Mouse (Mus musculus): ENCODE data around the gene Gadd45gip1.
A peak's percentile ranks its signal among the peaks of the same experiment; 100 is the strongest.

The Gadd45gip1 gene

DNA sequence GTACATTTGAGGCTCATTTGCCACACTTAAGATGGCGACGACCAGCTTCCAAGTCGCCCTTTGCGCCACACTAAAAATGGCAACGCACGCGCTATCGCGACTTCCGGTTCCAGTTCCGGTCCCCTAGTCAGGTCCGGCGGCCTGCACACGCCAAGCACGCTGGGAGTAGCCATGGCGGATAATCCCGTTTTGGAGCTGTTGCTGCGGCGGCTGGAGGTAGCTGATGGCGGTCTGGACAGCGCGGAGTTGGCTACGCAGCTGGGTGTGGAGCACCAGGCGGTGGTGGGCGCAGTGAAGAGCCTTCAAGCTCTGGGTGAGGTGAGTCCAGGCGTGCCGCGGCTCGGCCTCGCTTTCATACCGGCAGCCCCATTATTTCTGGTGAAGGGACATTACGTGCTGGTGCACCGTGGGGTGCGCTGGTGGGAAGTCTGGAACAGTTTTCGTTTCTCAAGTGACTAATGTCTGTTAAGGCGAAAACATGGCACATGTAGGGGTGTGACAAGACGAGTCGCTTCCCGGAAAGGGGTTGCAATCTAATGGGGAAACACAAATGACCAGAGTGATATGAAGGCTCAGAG, 25.6 kb downstream of the Gadd45gip1 start, which contains the start of gene Farsa:
TSS of gene Farsa (plus strand) at position 126 of the 578 bp plus-strand sequence.
- peak; percentile 91 for DNase-seq

DNA sequence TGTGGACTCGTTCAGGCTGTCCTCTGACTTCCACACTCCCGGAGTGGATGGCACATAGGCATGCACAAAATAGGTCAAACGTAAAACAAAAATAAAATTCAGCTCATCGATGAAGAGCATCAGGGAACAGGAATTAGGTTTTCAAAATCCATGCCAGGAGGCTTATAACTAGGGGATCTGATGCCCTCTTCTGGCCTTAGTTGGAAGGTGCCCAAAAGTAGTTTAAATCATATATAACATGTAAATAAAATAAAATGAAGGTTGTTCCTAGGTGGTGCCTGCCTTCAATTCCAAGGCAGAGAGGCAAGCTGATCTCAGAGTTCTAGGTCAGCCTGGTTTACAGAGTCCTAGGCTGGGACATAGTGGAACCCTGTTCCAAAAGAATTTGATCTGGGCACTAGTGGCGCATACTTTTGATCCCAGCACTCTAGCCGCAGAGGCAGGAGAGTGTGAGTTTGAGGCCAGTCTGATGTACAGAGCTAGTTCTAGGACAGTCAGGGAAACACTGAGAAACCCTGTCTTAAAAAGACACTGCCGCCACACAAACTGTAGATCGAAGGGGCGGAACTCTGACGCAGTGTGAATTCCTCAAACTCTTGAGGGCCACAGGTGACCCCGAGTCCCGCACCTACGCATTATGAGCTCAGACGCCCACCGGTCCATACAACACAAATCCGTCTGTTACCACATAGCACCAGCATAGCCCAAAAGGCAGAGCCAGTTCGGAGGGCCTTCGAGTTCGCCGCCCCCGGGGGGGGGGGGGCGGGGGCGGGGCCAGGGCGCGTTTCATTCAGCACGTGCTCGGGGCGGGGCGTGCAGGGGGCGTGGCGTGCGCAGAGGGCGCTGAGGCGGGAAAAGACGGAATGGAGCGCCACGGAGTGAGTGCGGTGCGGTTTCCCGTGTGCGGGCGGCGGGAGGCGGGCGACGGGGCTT, 40.3 kb downstream of the Gadd45gip1 start, which contains the start of gene Syce2:
TSS of gene Syce2 (plus strand) at position 736 of the 933 bp plus-strand sequence.
- DNase-seq: peak; percentile 95

DNA sequence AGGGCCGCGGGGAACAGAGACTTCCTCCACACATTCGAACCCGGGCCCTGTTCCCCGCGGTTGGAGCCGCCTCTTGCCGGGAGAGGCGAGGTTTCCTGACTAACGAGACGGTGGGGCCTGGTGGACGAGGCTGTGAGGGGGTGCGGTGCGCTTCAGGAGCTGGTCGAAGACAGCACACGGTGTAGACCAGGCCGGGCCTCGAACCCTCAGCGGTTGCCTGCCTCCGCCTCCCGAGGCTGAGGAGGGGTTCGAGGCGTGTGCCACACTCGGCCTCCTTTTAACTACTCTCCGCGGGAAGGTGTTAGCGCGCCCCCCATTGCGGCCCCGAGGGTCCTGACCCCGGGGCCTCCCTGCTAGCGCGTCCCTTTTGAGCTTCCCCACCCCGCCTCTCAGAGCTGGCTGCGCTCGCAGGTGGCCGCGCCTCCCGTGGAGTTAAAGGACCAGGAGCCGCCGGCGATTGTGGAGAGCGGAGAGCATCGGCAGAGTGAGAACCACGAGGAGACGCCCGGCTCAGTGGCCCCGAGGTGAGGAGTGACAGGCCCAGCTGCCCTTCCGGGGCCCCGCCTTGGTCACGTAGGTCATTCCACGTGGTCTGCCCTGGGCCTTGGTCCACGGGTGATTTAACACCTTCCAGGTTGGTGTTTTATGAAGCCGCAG, 41.1 kb downstream of the Gadd45gip1 start:
- peak; percentile 60 for DNase-seq

DNA sequence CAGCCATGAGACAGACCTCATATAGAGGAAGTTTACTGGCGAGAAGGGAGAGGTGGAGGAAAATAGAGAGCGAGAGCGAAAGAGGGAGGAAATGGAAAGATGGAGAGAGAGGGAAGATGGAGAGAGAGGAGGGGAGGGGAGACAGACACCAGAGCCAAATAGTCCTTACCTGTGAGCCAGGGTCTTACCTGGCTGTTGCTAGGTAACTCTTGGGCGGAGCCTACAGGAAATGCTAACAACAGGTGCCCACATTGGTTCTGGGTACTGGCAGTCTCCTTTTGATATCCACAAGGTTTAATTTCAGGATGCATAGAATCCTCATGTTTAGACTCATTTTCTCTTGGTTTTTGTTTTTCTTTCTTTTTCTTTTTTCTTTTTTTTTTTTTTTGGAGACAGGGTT, 41.7 kb downstream of the Gadd45gip1 start:
- no peak for DNase-seq

DNA sequence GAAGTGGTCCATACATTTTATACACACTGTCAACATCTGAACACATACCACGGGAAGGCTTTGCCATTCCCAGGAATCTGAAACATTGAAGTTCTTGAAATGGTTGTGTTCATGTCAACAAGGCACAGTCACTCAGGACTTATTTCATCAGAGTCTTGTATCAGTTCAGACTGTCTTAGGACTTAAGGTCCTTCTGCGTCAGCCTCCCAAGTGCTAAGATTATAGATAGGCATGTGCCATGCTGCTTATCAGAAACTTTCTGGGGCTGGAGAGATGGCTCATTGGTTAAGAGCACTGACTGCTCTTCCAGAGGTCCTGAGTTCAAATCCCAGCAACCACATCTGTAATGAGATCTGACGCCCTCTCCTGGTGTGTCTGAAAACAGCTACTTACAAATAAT, 43.0 kb downstream of the Gadd45gip1 start:
- DNase-seq: no peak

DNA sequence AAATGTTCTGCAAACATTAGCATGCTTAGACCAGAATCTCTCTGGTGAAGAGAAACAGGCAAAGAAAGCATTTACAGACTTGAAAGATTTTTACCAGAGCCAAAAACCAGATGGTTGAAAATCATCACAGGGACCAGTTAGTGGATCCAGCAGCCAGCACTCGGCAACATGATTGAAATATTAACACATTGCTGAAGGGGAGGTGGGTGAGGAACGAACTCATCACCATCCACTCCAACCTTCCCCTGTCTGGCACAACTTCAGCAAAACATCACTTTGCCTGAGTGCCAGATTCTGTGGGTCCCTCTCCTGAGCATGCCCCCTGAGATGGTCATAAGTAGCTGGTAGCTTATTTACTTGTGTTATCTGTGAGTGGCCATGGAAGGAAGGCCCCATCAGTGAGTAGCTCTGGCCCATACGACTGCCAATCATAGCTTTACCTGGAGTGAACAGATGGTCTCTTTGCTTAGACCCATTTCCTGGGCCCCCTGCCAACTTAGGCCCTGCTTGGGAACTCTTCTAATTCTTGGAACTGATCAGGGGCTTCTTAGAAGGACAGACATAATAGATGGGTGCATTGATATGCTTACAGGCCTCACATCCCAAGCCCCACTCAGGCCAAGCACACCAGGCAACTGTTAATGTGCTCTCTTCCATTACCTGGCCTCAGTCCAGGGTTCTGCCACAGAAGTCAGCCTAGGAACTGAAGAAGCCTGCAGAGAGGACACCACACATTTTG, 46.1 kb downstream of the Gadd45gip1 start:
- DNase-seq: no peak

DNA sequence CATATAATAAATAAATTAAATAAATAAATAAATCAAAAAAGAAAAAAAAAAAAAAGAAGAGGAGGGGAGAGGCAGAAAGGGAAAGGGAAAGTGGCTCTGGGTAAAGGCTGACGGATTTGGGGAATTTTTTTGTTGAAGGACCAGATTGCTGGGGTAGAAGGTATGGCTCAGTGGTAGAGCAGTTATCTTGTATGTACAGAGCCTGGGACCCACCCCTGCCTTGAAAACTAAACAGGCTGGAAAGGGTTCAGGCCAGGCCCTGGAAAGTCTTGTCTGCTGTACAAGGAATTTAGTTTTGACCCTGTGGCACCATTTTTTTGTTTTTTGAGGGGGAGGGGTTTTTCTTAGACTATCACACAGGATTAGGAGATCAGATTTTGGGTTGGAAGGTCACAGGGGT, 47.6 kb downstream of the Gadd45gip1 start:
- DNase-seq: no peak

DNA sequence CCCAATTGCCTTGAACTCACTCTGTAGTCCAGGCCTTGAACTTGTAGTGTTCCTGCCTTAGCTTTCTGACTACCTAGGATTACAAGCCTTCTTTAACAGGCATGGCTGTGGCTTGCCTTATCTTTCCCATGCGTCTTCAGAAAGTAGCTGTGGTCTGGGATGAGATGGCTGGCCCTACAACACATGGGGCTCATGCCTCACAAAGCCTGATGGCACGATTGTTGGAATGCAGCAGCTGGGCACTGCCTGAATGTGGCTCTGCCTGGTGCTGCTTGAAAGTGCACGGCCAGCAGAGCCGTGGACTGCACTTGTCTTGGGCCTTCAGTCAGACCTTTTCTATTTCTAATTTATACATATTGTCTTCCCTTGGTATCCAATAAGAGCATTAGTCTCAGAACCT, 53.4 kb downstream of the Gadd45gip1 start:
- DNase-seq: no peak
